Mouse (Mus musculus): ENCODE measurements around the gene Apeh. TPM values are rescaled to one million over a fixed set of nuclear protein-coding genes. Genes with fewer than 3 reads are reported as not detected.

The Apeh gene
- polyA plus RNA-seq, 1 experiment from 2014 or later, result 59.1 TPM

DNA sequence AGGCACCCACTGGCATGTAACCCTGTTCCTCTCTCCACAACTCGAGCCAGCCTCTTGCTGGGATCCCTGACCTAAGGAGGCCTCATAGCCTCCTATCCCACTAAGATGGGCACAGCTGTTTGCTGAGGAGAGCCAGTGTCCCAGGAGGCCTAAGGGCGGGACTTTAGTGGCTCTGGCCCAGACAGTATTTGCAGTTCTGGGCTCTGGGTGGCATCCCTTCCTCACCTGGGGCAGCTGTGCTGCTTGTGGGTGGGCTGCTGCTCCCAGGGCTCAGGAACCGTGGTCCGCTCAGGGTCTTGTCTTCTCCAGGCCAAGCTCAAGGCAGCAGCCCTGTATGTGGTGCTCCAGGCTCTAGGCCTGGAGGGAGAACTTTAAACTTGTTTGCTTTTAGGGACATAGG is 47.8 kb downstream of the Apeh start:
- Histone ChIP-seq H3K9me3 (no peaks in the 10 kb centered on the region), H3K4me3 (no peak overlapping the region), H3K27me3 (no peaks in the 10 kb centered on the region), H3K4me2 (no peak overlapping the region), H3K9ac (no peak overlapping the region), H3K36me3 (peaks cover 54% of the 10 kb centered on the region), H3K4me1 (peaks cover 23% of the 10 kb centered on the region), H3K27ac (no peak overlapping the region)
- no peak for ATAC-seq (ENCODE audit: borderline replicate concordance, extremely low read depth, low FRiP score, low TSS enrichment)
- WGBS, result 91% methylated on average over 4 of the region's 4 CpGs

DNA sequence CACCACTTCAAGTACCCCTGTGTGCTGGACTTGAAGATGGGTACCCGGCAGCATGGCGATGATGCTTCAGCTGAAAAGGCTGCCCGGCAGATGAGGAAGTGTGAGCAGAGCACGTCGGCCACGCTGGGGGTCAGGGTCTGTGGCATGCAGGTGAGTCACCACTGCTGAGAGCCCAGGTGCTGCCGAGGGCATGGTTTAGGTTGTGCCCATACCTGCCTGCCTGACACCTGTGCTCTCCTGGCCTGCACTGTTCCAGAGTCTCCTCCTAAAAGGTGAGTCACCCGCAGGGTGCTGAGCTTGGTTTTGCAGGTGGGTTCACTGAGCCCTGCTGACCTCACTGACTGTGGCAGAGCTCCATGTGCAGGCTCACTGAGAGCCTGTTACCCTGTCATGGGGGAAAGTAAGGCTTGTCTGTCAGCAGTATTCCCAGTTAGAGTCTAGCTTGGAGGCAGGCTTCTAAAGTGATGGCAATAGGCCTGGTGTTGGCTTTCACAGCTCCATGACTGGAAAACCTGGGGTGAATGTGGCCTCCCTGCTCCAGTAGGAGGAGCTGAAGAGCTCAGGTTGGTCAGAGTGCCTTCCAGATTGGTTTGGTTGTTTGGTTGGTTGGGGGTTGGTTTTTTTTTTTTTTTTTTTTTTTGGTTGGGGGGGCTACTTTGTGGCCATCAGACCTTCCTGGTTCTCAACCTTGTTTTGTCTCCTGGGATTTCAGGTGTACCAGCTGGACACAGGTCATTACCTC is 49.5 kb downstream of the Apeh start:
- 97% methylated on average over 8 of the region's 8 CpGs for WGBS
- H3K27ac ChIP-seq, result no peak overlapping the region

More for the DNA sequence above, 49.5 kb downstream of the Apeh start:
- Histone ChIP-seq H3K4me2 (no peak overlapping the region), H3K9me3 (no peaks in the 10 kb centered on the region), H3K4me1 (peaks cover 17% of the 10 kb centered on the region), H3K4me3 (no peak overlapping the region), H3K36me3 (peaks cover 52% of the 10 kb centered on the region), H3K27me3 (no peaks in the 10 kb centered on the region), H3K9ac (no peak overlapping the region)
- ATAC-seq (ENCODE audit: borderline replicate concordance, extremely low read depth, low FRiP score, low TSS enrichment), result no peak

Small RNAs within 50 kb of the gene (microRNA-seq; reads per million reads assigned to microRNA genes)
- gene Gm47303, result not detected
- not detected for gene Mir7088

Other genes starting within 250 kb of the Apeh start
- 68.7 and 74.0 TPM in 2 replicates for gene Rbm6, start 221.4 kb downstream of the Apeh start, polyA plus RNA-seq (2015; fragmentation: Nextera tagmentation; extraction: Ambion mirVana)
- gene Mon1a, start 206.5 kb downstream of the Apeh start, polyA plus RNA-seq (2015; fragmentation: Nextera tagmentation; extraction: Ambion mirVana), result 11.0 and 12.6 TPM in 2 replicates
- gene Mst1r, start 187.7 kb downstream of the Apeh start, polyA plus RNA-seq (2015; fragmentation: Nextera tagmentation; extraction: Ambion mirVana), result 4.4 TPM in 2 replicates
- gene Actl11, start 166.1 kb downstream of the Apeh start, polyA plus RNA-seq (2015; fragmentation: Nextera tagmentation; extraction: Ambion mirVana), result not detected in 2 replicates
- gene Camkv, start 158.9 kb downstream of the Apeh start, polyA plus RNA-seq (2015; fragmentation: Nextera tagmentation; extraction: Ambion mirVana), result 2.8 and 3.1 TPM in 2 replicates
- gene Traip, start 144.5 kb downstream of the Apeh start, polyA plus RNA-seq (2015; fragmentation: Nextera tagmentation; extraction: Ambion mirVana), result 26.8 and 31.5 TPM in 2 replicates
- 22.3 and 22.8 TPM in 2 replicates for gene Uba7, start 119.1 kb downstream of the Apeh start, polyA plus RNA-seq (2015; fragmentation: Nextera tagmentation; extraction: Ambion mirVana)
- gene Gm20661, start 111.5 kb downstream of the Apeh start, polyA plus RNA-seq (2015; fragmentation: Nextera tagmentation; extraction: Ambion mirVana), result 3.5 and 3.6 TPM in 2 replicates
- 68.7 and 76.6 TPM in 2 replicates for gene Inka1, start 108.7 kb downstream of the Apeh start, polyA plus RNA-seq (2015; fragmentation: Nextera tagmentation; extraction: Ambion mirVana)
- 5.2 and 6.1 TPM in 2 replicates for gene Cdhr4, start 102.1 kb downstream of the Apeh start, polyA plus RNA-seq (2015; fragmentation: Nextera tagmentation; extraction: Ambion mirVana)
- 0.44 and 0.72 TPM in 2 replicates for gene Gm20662, start 98.3 kb downstream of the Apeh start, polyA plus RNA-seq (2015; fragmentation: Nextera tagmentation; extraction: Ambion mirVana)
- gene Ip6k1, start 92.1 kb downstream of the Apeh start, polyA plus RNA-seq (2015; fragmentation: Nextera tagmentation; extraction: Ambion mirVana), result 49.4 and 53.7 TPM in 2 replicates
- 28.6 and 30.9 TPM in 2 replicates for gene Gmppb, start 45.4 kb downstream of the Apeh start, polyA plus RNA-seq (2015; fragmentation: Nextera tagmentation; extraction: Ambion mirVana)
- 2.5 and 2.9 TPM in 2 replicates for gene Amigo3, start 41.4 kb downstream of the Apeh start, polyA plus RNA-seq (2015; fragmentation: Nextera tagmentation; extraction: Ambion mirVana)
- 0.25 and 0.35 TPM in 2 replicates for gene Mst1, start 14.2 kb downstream of the Apeh start, polyA plus RNA-seq (2015; fragmentation: Nextera tagmentation; extraction: Ambion mirVana)
- 22.3 and 28.4 TPM in 2 replicates for gene Rnf123, start 11.3 kb downstream of the Apeh start, polyA plus RNA-seq (2015; fragmentation: Nextera tagmentation; extraction: Ambion mirVana)
- 0.19 and 0.34 TPM in 2 replicates for gene Bsn, start 95.8 kb upstream of the Apeh start, polyA plus RNA-seq (2015; fragmentation: Nextera tagmentation; extraction: Ambion mirVana)
- 100 and 110 TPM in 2 replicates for gene Dag1, start 169.4 kb upstream of the Apeh start, polyA plus RNA-seq (2015; fragmentation: Nextera tagmentation; extraction: Ambion mirVana)
- 32.5 and 37.2 TPM in 2 replicates for gene Nicn1, start 195.8 kb upstream of the Apeh start, polyA plus RNA-seq (2015; fragmentation: Nextera tagmentation; extraction: Ambion mirVana)
- gene Amt, start 202.2 kb upstream of the Apeh start, polyA plus RNA-seq (2015; fragmentation: Nextera tagmentation; extraction: Ambion mirVana), result 19.7 and 20.5 TPM in 2 replicates
- gene Rhoa, start 211.5 kb upstream of the Apeh start, polyA plus RNA-seq (2015; fragmentation: Nextera tagmentation; extraction: Ambion mirVana), result 484 and 512 TPM in 2 replicates
- 29.6 and 35.5 TPM in 2 replicates for gene Tcta, start 211.6 kb upstream of the Apeh start, polyA plus RNA-seq (2015; fragmentation: Nextera tagmentation; extraction: Ambion mirVana)
- 654 and 708 TPM in 2 replicates for gene Gpx1, start 244.3 kb upstream of the Apeh start, polyA plus RNA-seq (2015; fragmentation: Nextera tagmentation; extraction: Ambion mirVana)